Mouse (Mus musculus) neural tube, embryonic 11.5 days (tissue): ENCODE measurements around the gene Tmem11. TPM values are rescaled to one million over a fixed set of nuclear protein-coding genes. Genes with fewer than 3 reads are reported as not detected.

ENCODE experiments used
- polyA plus RNA-seq: library from polyadenylated mRNA; unstranded; fragments of >200 nt; fragmentation: Nextera tagmentation; extraction: Ambion mirVana; gene quantifications from 2 replicates; pipeline ENCODE4 v1.2.1, GENCODE M21; 2014

The Tmem11 gene
- polyA plus RNA-seq, 1 experiment from 2014 or later, result 64.7 TPM

Other genes starting within 250 kb of the Tmem11 start
- 98.5 and 111 TPM in 2 replicates for gene Llgl1, start 179.5 kb downstream of the Tmem11 start, polyA plus RNA-seq
- gene Flii, start 152.0 kb downstream of the Tmem11 start, polyA plus RNA-seq, result 66.4 and 75.1 TPM in 2 replicates
- 16.7 and 19.0 TPM in 2 replicates for gene Mief2, start 150.9 kb downstream of the Tmem11 start, polyA plus RNA-seq
- 16.1 and 17.1 TPM in 2 replicates for gene Top3a, start 101.9 kb downstream of the Tmem11 start, polyA plus RNA-seq
- gene Smcr8, start 101.7 kb downstream of the Tmem11 start, polyA plus RNA-seq, result 10.1 and 10.2 TPM in 2 replicates
- gene Shmt1, start 67.6 kb downstream of the Tmem11 start, polyA plus RNA-seq, result 42.0 and 44.0 TPM in 2 replicates
- gene Dhrs7b, start 48.6 kb downstream of the Tmem11 start, polyA plus RNA-seq, result 23.5 and 24.3 TPM in 2 replicates
- gene Natd1, start 35.5 kb upstream of the Tmem11 start, polyA plus RNA-seq, result 26.1 and 29.7 TPM in 2 replicates
- gene Map2k3, start 52.8 kb upstream of the Tmem11 start, polyA plus RNA-seq, result 48.3 and 52.2 TPM in 2 replicates
- gene Kcnj12, start 143.3 kb upstream of the Tmem11 start, polyA plus RNA-seq, result 3.4 and 4.0 TPM in 2 replicates
- gene Tnfrsf13b, start 247.5 kb upstream of the Tmem11 start, polyA plus RNA-seq, result 0.80 and 1.6 TPM in 2 replicates